Mouse (Mus musculus) kidney, adult 18-20 months (tissue): ENCODE data around the gene Vmn1r122.
"Not testable (repeated sequence)": the region's sequence is repeated elsewhere in the genome, so short reads cannot be mapped to it uniquely, and the experiment has no call there.

Experiments
- DNase-seq: peaks from one replicate; pipeline ENCODE4 v3.0.0; 2021

Vmn1r122 gene

GRCm38 (mm10) chr7:21134028-21134427 is at the start of gene Vmn1r122:
Vmn1r122 (minus strand) TSS chr7:21134128.
- DNase-seq: not testable (repeated sequence)

- not testable (repeated sequence) for DNase-seq
These were observed 28.0 kb upstream of the Vmn1r122 start, which contains the start of gene Vmn1r123 for GRCm38 (mm10) chr7:21161885-21162284. Vmn1r123 (plus strand) TSS chr7:21162185.

GRCm38 (mm10) chr7:21098413-21098812 is 35.5 kb downstream of the Vmn1r122 start, which contains the start of gene Vmn1r121:
Vmn1r121 (minus strand) TSS chr7:21098513.
- DNase-seq: not testable (repeated sequence)
